Mouse (Mus musculus) thymus, adult 2 months (tissue): ENCODE measurements around the gene Tnxb. TPM values are rescaled to one million over a fixed set of nuclear protein-coding genes. Genes with fewer than 3 reads are reported as not detected.
"Not testable (repeated sequence)": the region's sequence is repeated elsewhere in the genome, so short reads cannot be mapped to it uniquely, and the experiment has no call there.

Experiments
- DNase-seq: peaks from one replicate; pipeline ENCODE4 v3.0.0; 2021
- H3K27ac ChIP-seq: fragments of 200-500 bp; 2 replicates; pipeline ENCODE4 v1.5.1; 2012; ENCODE audit warnings: low read length, control low read depth; ENCODE audit not compliant: control insufficient read depth, insufficient read depth
- H3K27me3 ChIP-seq: fragments of 200-500 bp; 2 replicates; pipeline ENCODE4 v1.6.1; 2012; ENCODE audit warnings: mild to moderate bottlenecking, low read length, moderate library complexity, mixed read lengths; ENCODE audit not compliant: control insufficient read depth, insufficient read depth
- H3K36me3 ChIP-seq: fragments of 200-500 bp; 2 replicates; pipeline ENCODE4 v1.6.1; 2012; ENCODE audit warnings: mild to moderate bottlenecking, low read length, moderate library complexity; ENCODE audit not compliant: control insufficient read depth, insufficient read depth
- H3K4me1 ChIP-seq: fragments of 200-500 bp; replicated peaks from 2 replicates; pipeline ENCODE4 v1.6.1; 2012; ENCODE audit warnings: low read length; ENCODE audit not compliant: control insufficient read depth, insufficient read depth
- H3K4me3 ChIP-seq: fragments of 200-500 bp; 2 replicates; pipeline ENCODE4 v1.5.1; 2012; ENCODE audit warnings: mild to moderate bottlenecking, low read length, control low read depth, moderate library complexity; ENCODE audit not compliant: control insufficient read depth, insufficient read depth
- CTCF ChIP-seq: fragments of 200-500 bp; IDR thresholded peaks from 2 replicates; pipeline ENCODE4 v1.5.1; 2012; ENCODE audit warnings: mild to moderate bottlenecking, control low read depth, low read length, moderate library complexity, borderline replicate concordance; ENCODE audit not compliant: control insufficient read depth, poor library complexity, insufficient read depth; ENCODE audit errors: extremely low read depth
- POLR2A ChIP-seq: fragments of 200-500 bp; IDR thresholded peaks from 2 replicates; pipeline ENCODE4 v1.6.1; 2012; ENCODE audit warnings: mild to moderate bottlenecking, low read length, control low read depth, moderate library complexity; ENCODE audit not compliant: control insufficient read depth, poor library complexity, insufficient read depth; ENCODE audit errors: extremely low read depth
- WGBS: fragments of 180-500 bp; shearing (Covaris S2); methylation state at CpG from one replicate; pipeline ENCODE4 v1.1.7; 2018; 5-methylcytosine and 5-hydroxymethylcytosine counted together
- polyA plus RNA-seq: library from polyadenylated mRNA; depleted of rRNA; stranded (reverse); fragments of >200 nt; gene quantifications from 2 replicates; pipeline ENCODE4 v1.2.3, GENCODE M21; 2012

The Tnxb gene
- polyA plus RNA-seq, 1 experiment = 5.7 TPM

DNA sequence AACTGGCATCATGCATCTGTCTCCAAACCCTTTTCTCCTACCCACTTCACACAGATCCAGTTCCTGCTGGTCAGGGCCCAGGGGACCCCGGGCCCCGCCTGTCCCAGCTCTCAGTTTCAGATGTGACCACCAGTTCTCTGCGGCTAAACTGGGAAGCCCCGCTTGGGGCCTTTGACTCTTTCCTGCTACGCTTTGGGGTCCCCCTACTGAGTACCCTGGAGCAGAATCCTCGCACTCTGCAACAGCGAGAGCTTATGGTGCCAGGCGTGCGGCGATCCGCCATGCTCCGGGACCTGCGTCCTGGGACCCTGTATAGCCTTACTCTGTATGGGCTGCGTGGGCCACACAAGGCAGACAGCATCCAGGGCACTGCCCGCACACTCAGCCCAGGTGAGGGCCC, 45.9 kb downstream of the Tnxb start:
- H3K4me1 ChIP-seq = no peaks in the 10 kb centered on the region
- TF ChIP-seq CTCF (no peak), POLR2A (no peak)
- H3K4me3 ChIP-seq = no peak overlapping the region
- no peaks in the 10 kb centered on the region for H3K27me3 ChIP-seq
- 91% methylated on average over 15 of the region's 15 CpGs for WGBS
- no peaks in the 10 kb centered on the region for H3K36me3 ChIP-seq
- no peak for DNase-seq
- no peak overlapping the region for H3K27ac ChIP-seq

DNA sequence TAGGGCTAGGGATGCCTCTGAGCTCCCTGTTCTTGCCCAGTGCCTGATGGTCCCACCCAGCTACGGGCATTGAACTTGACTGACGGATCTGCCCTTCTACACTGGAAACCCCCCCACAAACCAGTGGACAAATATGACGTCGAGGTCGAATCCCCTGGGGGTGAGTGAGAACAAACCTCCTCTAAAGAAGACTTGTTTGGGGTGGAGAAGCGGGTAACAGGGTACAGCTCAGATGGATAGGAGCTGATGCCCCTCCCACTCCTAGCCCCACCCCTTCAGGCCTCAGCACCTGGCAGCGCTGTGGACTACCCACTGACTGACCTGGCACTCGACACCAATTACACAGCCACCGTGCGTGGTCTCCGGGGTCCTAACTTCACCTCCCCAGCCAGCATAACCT, 47.1 kb downstream of the Tnxb start:
- H3K27me3 ChIP-seq = no peaks in the 10 kb centered on the region
- no peak for DNase-seq
- H3K36me3 ChIP-seq = no peaks in the 10 kb centered on the region
- H3K27ac ChIP-seq = no peak overlapping the region
- no peaks in the 10 kb centered on the region for H3K4me1 ChIP-seq
- no peak overlapping the region for H3K4me3 ChIP-seq
- TF ChIP-seq POLR2A (no peak), CTCF (no peak)
- 78% methylated on average over 11 of the region's 11 CpGs for WGBS

DNA sequence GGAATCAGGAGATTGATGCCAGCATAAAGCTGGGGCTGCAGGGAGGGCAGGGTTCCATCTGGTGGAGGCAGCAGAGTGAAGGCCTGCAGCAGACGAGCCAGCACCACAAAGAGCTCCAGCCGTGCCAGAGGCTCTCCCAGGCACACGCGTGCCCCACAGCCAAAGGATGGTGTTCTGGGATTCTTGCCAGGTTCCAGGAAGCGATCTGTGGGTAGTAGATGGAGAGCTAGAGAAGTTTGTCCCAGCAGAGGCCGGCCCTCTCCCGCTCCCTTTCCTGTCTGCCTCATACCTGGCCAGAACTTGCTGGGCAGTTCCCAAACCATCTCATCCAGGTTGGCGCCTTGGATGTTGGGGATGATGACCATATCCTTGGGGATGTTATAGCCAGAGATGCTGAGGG, 49.6 kb downstream of the Tnxb start:
- 91% methylated on average over 8 of the region's 8 CpGs for WGBS
- DNase-seq, H3K27ac ChIP-seq, H3K36me3 ChIP-seq, H3K27me3 ChIP-seq, H3K4me1 ChIP-seq, H3K4me3 ChIP-seq: not testable (repeated sequence)

DNA sequence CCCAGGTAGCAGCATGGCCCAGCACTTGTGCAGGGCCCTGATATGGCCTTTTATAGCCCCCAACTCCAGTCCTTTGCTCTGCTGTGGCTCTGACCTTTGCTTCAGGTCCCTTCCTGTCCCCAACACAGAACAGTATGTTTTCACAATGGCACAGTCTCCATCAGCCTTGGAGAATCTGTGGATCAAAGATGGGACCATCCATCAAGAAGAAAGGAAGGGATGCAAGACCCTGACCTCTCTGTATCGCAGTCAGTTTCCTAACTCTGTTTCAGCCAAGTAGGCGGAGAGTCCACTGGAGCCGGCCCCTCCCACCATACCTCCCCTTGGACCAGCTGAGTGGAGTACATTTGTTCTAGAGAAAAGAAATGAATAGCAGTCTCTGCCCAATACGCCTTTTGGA, 51.9 kb downstream of the Tnxb start:
- not testable (repeated sequence) for DNase-seq, H3K36me3 ChIP-seq, H3K4me3 ChIP-seq, H3K27me3 ChIP-seq, H3K4me1 ChIP-seq, H3K27ac ChIP-seq
- 79% methylated on average over 2 of the region's 4 CpGs for WGBS

DNA sequence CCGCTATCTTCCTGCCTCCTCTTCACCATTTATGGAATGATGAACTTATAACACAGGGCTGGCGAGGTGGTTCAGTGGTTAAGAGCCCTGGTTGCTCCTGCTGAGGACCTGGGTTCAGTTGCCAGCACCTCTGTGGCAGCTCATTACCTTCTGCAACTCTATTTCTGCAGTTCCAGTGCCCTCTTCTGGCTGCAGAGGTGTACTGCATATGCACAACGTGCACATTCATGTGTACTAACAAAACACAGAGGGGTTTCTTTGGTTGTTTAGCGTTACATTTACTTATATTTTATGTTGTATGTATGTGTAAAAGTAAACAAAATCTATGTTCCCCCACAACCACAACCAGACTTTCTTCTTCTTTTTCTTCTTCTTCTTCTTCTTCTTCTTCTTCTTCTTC, 52.7 kb downstream of the Tnxb start:
- no peak for DNase-seq
- Histone ChIP-seq H3K4me3 (no peak overlapping the region), H3K27me3 (no peaks in the 10 kb centered on the region), H3K27ac (no peak overlapping the region), H3K4me1 (no peaks in the 10 kb centered on the region), H3K36me3 (no peaks in the 10 kb centered on the region)
- 83% methylated on average over 4 of the region's 4 CpGs for WGBS
- no peak for TF ChIP-seq CTCF

DNA sequence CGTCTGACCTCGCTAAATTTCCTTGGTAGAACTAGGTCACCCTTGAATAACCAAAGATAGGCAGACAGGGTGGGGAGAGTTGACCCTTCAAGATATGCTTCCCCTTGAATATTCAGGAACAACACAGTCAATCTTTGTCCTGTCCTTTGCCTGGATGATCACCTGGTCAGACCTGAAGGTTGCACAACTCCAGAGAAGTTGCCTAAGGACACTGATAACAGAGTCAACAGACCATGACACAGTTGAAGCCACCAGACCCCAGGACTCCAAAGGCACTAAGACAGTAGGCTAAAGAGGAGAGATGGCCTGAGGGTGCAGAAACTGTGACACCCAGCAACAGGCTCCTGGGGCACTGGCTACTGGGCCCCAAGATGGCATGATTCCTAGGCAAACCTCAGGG, 57.6 kb downstream of the Tnxb start:
- DNase-seq = no peak
- H3K4me3 ChIP-seq = no peak overlapping the region
- no peaks in the 10 kb centered on the region for H3K4me1 ChIP-seq
- H3K27ac ChIP-seq = no peak overlapping the region
- 94% methylated on average over 2 of the region's 2 CpGs for WGBS
- TF ChIP-seq POLR2A (no peak), CTCF (no peak)
- no peaks in the 10 kb centered on the region for H3K27me3 ChIP-seq
- no peaks in the 10 kb centered on the region for H3K36me3 ChIP-seq

DNA sequence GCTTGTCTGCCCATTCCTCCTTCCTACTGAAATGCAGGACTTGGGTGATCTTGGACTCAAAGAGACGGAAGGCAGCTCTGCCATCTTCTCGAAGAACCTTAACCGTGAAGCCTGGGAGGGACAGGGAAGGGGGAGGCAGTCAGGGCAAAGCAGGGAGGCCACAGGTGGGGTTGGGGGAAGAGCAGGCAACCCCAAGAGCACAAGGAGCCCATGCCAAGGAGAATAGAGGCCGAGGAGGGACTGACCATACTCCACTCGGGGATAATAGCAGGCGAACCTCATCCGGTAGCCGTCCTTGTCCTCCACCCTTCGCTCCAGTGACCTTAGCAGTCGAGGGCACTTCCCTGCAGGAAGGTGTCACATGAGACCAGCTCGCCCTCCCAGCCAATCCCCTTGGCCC, 58.8 kb downstream of the Tnxb start:
- WGBS = 85% methylated on average over 11 of the region's 11 CpGs
- H3K36me3 ChIP-seq, H3K4me1 ChIP-seq, H3K27ac ChIP-seq, H3K4me3 ChIP-seq, DNase-seq, H3K27me3 ChIP-seq: not testable (repeated sequence)

DNA sequence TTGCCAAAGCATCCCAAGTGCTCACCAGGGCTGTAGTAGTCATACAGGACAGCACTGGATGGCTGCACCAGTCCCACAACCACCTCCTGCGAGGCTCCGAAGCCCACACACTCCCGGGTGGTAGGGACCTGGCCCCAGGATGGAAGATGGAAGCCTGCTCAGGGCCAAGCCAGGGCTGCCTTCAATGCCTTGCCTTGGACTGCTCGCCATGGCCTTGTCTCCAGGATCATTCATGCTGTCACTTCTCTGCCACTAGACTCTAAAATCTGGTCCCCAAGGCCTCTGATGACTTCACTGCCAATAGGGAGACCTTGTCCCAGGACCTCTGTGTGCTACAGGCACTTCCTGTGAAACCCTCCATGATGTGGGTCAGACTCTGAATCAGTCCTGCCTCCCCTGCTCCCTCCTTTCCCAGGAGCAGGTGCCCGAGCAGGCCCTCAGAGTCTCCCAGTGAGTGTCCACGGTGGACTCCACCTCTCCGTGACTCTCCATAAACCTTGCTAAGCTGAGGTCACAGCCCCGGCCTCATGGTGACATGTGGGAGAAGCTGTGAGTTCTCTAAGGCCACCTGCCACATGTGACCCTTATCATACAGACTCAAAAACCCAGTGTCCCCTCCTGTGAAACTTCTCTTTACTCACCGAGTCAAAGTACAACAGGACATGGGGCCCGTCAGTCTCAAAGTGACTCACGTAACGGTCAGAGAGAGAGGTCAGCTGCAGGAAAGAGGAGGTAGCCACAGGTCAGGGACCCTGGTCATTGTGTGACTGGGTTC, 59.6 kb downstream of the Tnxb start:
- not testable (repeated sequence) for H3K4me1 ChIP-seq, H3K27me3 ChIP-seq, H3K27ac ChIP-seq, H3K4me3 ChIP-seq, H3K36me3 ChIP-seq, DNase-seq
- WGBS = 96% methylated on average over 12 of the region's 12 CpGs

DNA sequence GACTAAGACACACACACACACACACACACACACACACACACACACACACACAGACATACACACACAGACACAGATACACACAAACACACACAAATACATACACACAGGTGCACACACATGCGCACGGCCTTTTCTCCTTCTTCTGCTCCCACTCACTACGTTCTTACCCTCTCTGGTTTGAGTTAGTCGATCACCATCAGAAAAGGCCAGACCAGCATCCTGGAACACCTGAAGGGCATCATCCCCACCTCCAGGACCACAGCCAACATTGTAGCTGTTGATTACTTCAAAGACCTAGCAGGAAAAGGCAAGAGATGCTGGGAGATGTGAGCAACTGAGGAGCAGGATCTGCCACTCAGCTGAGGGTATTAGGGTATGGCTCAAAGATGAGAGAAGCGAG, 67.1 kb downstream of the Tnxb start:
- H3K27ac ChIP-seq, H3K4me1 ChIP-seq, H3K36me3 ChIP-seq, H3K27me3 ChIP-seq, DNase-seq, H3K4me3 ChIP-seq: not testable (repeated sequence)
- 86% methylated on average over 5 of the region's 5 CpGs for WGBS

DNA sequence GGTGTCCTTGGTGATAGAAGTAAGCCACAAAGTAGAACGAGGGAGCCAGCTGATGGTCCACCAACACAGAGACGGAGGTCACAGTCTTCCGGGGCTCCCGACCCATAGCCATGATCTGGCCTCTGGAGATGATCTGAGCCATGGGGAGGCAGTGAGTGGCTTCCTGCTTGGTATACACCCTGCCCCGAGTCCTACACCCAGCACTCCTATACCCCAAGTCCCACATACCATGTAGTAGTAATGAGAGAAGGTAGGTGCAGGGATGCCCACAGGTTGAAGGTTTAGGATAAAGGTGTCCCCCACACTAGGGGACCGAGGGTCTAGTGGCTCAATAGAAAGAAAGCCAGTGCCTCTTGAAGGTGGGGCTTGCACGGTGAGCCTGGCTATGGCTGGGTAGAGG, 69.4 kb downstream of the Tnxb start:
- H3K4me3 ChIP-seq, DNase-seq, H3K36me3 ChIP-seq, H3K27me3 ChIP-seq, H3K27ac ChIP-seq, H3K4me1 ChIP-seq: not testable (repeated sequence)
- 93% methylated on average over 7 of the region's 7 CpGs for WGBS
